Mouse (Mus musculus): Measurements from ENCODE around the gene Hrct1.

The Hrct1 gene

GRCm38 (mm10) chr4:43770909-43771308 lies 43.9 kb downstream of the Hrct1 start, which contains the start of gene Olfr159:
Olfr159 (minus strand) TSS chr4:43771009.
- no peak for DNase-seq (ENCODE audit: inconsistent age in 2 of 2, low spot score in 1 of 2)

- no peak for DNase-seq (ENCODE audit: inconsistent age in 2 of 2, low spot score in 1 of 2)
Measured at GRCm38 (mm10) chr4:43771626-43772025, 44.6 kb downstream of the Hrct1 start.

GRCm38 (mm10) chr4:43772304-43772703 lies 45.3 kb downstream of the Hrct1 start:
- DNase-seq (ENCODE audit: inconsistent age in 2 of 2, low spot score in 1 of 2) = no peak
